Comparison of ENCODE assay signal across 11 mouse cellular contexts in the genomic region with DNA sequence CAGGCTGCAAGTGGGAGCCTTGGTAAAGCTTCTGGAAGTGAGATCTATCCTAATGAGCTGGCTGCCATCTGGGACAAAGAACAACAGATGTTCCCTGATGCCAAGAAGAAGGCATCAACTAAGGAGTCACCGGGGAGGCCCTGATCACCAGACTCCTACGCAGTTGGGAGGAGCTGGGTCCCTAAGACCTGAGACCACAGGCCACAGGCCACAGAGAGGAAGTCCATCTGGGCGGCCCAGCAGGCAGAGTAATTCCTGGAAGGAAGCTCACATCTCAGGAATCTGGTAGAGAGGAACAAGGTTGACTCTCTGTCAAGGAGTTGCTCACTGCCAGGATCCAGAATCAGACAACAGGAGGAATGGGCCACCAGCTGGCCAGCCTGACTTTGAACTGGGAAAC. TPM values are rescaled to one million over a fixed set of nuclear protein-coding genes. Genes with fewer than 3 reads are reported as not detected.
A peak's percentile ranks its signal among the peaks of the same experiment; 100 is the strongest.
DNase-seq lines count a peak whose midpoint lies in the region; ATAC-seq and TF ChIP-seq lines count a peak whose summit lies in the region.
"Had no signal": no experiment of that assay in that cellular context is flagged by ENCODE, and none has a peak within 500 bp of the region (broad histone marks: within the 10 kb centered on the region; RNA-seq: fewer than 3 reads in every experiment).

No protein-coding gene starts in this region.

- H3K9ac ChIP-seq in kidney, embryonic 15.5 days = no peak overlapping the region
- H3K9ac ChIP-seq in forebrain, embryonic 14.5 days (ENCODE audit: low read length) = no peak overlapping the region
- H3K9ac ChIP-seq: forebrain, embryonic 13.5 days had no signal

- H3K36me3 ChIP-seq in kidney, embryonic 15.5 days = no peaks in the 10 kb centered on the region
- no peaks in the 10 kb centered on the region for H3K36me3 ChIP-seq in myocyte (ENCODE audit: control insufficient read depth, insufficient read depth)
- H3K36me3 ChIP-seq in forebrain, embryonic 10.5 days (replicated peaks) = no peaks in the 10 kb centered on the region
- H3K36me3 ChIP-seq in forebrain, embryonic 14.5 days (ENCODE audit: control insufficient read depth, insufficient read depth, low read length) = no peaks in the 10 kb centered on the region

- H3K4me1 ChIP-seq in kidney, embryonic 15.5 days = peaks cover 44% of the 10 kb centered on the region
- H3K4me1 ChIP-seq in forebrain, embryonic 10.5 days = peaks cover 33% of the 10 kb centered on the region
- peaks cover 7% of the 10 kb centered on the region; the same call in 1 of the 2 replicates for H3K4me1 ChIP-seq in forebrain, embryonic 14.5 days (ENCODE audit: control insufficient read depth, insufficient read depth, low read length)

- no peak overlapping the region for H3ac ChIP-seq in myocyte (ENCODE audit: control insufficient read depth, insufficient read length)

- no peak overlapping the region for H3K4me3 ChIP-seq in kidney, embryonic 15.5 days (replicated peaks)
- H3K4me3 ChIP-seq in myocyte = no peak overlapping the region
- no peak overlapping the region for H3K4me3 ChIP-seq in forebrain, embryonic 10.5 days
- no peak overlapping the region for H3K4me3 ChIP-seq in forebrain, embryonic 14.5 days (ENCODE audit: low read depth, low read length)
- H3K4me3 ChIP-seq: forebrain, embryonic 13.5 days had no signal

- 53% methylated on average over 3 of the region's 3 CpGs for WGBS in kidney, embryonic 15.5 days
- 79% methylated on average over 3 of the region's 3 CpGs for WGBS in forebrain, embryonic 10.5 days
- 62% methylated on average over 3 of the region's 3 CpGs for WGBS in forebrain, embryonic 14.5 days

- ATAC-seq in kidney, embryonic 15.5 days (replicated peaks; ENCODE audit: low FRiP score) = no peak
- ATAC-seq in forebrain, embryonic 14.5 days = no peak
- ATAC-seq: forebrain, embryonic 13.5 days; intestine, embryonic 16.5 days had no signal

- H3K4me2 ChIP-seq in kidney, embryonic 15.5 days = no peak overlapping the region
- H3K4me2 ChIP-seq in myocyte (ENCODE audit: low read depth) = peak overlapping the region; percentile 50
- no peak overlapping the region for H3K4me2 ChIP-seq in forebrain, embryonic 14.5 days (ENCODE audit: low read length)
- H3K4me2 ChIP-seq: forebrain, embryonic 13.5 days had no signal

- no peak for TF ChIP-seq POLR2A in myocyte (IDR thresholded peaks at IDR 0.05; ENCODE audit: insufficient read length, low read depth)

- H3K27ac ChIP-seq in kidney, embryonic 15.5 days = peak overlapping the region; percentile 30; the same call in 1 of the 2 replicates
- H3K27ac ChIP-seq in forebrain, embryonic 10.5 days = no peak overlapping the region
- H3K27ac ChIP-seq in forebrain, embryonic 14.5 days (ENCODE audit: low read depth, low read length) = no peak overlapping the region
- H3K27ac ChIP-seq: forebrain, embryonic 13.5 days; macrophage had no signal

- H3K27me3 ChIP-seq in kidney, embryonic 15.5 days = no peaks in the 10 kb centered on the region
- no peaks in the 10 kb centered on the region for H3K27me3 ChIP-seq in myocyte (ENCODE audit: control insufficient read depth, insufficient read depth, insufficient read length)
- H3K27me3 ChIP-seq in forebrain, embryonic 10.5 days (ENCODE audit: poor library complexity, severe bottlenecking) = peaks cover 28% of the 10 kb centered on the region
- H3K27me3 ChIP-seq in forebrain, embryonic 14.5 days (replicated peaks; ENCODE audit: control insufficient read depth, insufficient read depth, low read length) = no peaks in the 10 kb centered on the region
- H3K27me3 ChIP-seq: forebrain, embryonic 13.5 days had no signal

- DNase-seq in lung, adult 18-20 months = peak; percentile 48 to 53
- DNase-seq in lung, postnatal 10 days = no peak
- peak; percentile 68 to 86 for DNase-seq in heart, adult 9 months (ENCODE audit: low spot score in 2 of 2)
- no peak for DNase-seq in forebrain, embryonic 10.5 days (ENCODE audit: extremely low spot score, low spot score)
- DNase-seq in forebrain, embryonic 14.5 days (ENCODE audit: low spot score) = no peak

- H3K79me2 ChIP-seq in myocyte (ENCODE audit: control insufficient read depth, insufficient read depth) = no peaks in the 10 kb centered on the region

- H3K9me3 ChIP-seq in kidney, embryonic 15.5 days (replicated peaks) = no peaks in the 10 kb centered on the region
- no peaks in the 10 kb centered on the region for H3K9me3 ChIP-seq in forebrain, embryonic 10.5 days
- H3K9me3 ChIP-seq in forebrain, embryonic 14.5 days (replicated peaks; ENCODE audit: control insufficient read depth, low read length) = no peaks in the 10 kb centered on the region
- H3K9me3 ChIP-seq: forebrain, embryonic 13.5 days had no signal

TF ChIP-seq in myocyte, 11 proteins besides CTCF, POLR2A, EP300 and RAD21:
- no peak for TF ChIP-seq POLR2AphosphoS2 (IDR thresholded peaks at IDR 0.05; ENCODE audit: insufficient read length, low read depth)
- TF ChIP-seq MYOD1 (IDR thresholded peaks at IDR 0.05; ENCODE audit: control insufficient read depth in 1 of 3, insufficient read length in 2 of 3, low read depth in 2 of 3) = peak in 1 of 3 experiments; percentile 54

RNA-seq across cellular contexts. Expression of gene Hspa12b, which starts 2.9 kb away (rescaled TPM):
- 20.3 and 21.3 TPM in 2 replicates for polyA plus RNA-seq in kidney, embryonic 15.5 days (2015; fragmentation: Nextera tagmentation; extraction: Ambion mirVana)
- 3.3 TPM for polyA plus RNA-seq in myocyte (2012; fragmentation: generic; extraction: Trizol)
- 8.4 and 8.7 TPM in 2 replicates for polyA plus RNA-seq in forebrain, embryonic 10.5 days (2016; fragmentation: Nextera tagmentation; extraction: Ambion mirVana)
- polyA plus RNA-seq in forebrain, embryonic 14.5 days (2014; fragmentation: Nextera tagmentation; extraction: Ambion mirVana) = 1.6 and 1.8 TPM in 2 replicates

RNA-seq across cellular contexts. Expression of gene Gm11037, which starts 9.1 kb away (rescaled TPM):
- polyA plus RNA-seq in kidney, embryonic 15.5 days (2015; fragmentation: Nextera tagmentation; extraction: Ambion mirVana) = not detected in 2 replicates
- not detected for polyA plus RNA-seq in myocyte (2012; fragmentation: generic; extraction: Trizol)
- not detected in 2 replicates for polyA plus RNA-seq in forebrain, embryonic 10.5 days (2016; fragmentation: Nextera tagmentation; extraction: Ambion mirVana)
- polyA plus RNA-seq in forebrain, embryonic 14.5 days (2014; fragmentation: Nextera tagmentation; extraction: Ambion mirVana) = not detected in 2 replicates
- polyA plus RNA-seq: forebrain, embryonic 13.5 days; intestine, embryonic 16.5 days; macrophage; neural tube, embryonic 11.5 days had no signal

RNA-seq across cellular contexts. Expression of gene 1700037H04Rik, which starts 35.7 kb away (rescaled TPM):
- polyA plus RNA-seq in kidney, embryonic 15.5 days (2015; fragmentation: Nextera tagmentation; extraction: Ambion mirVana) = 82.9 and 91.1 TPM in 2 replicates
- polyA plus RNA-seq in myocyte (2012; fragmentation: generic; extraction: Trizol) = 75.2 TPM
- 128 and 129 TPM in 2 replicates for polyA plus RNA-seq in forebrain, embryonic 10.5 days (2016; fragmentation: Nextera tagmentation; extraction: Ambion mirVana)
- polyA plus RNA-seq in forebrain, embryonic 14.5 days (2014; fragmentation: Nextera tagmentation; extraction: Ambion mirVana) = 110 and 112 TPM in 2 replicates

RNA-seq across cellular contexts. Expression of gene Siglec1, which starts 37.6 kb away (rescaled TPM):
- 0.35 and 0.49 TPM in 2 replicates for polyA plus RNA-seq in kidney, embryonic 15.5 days (2015; fragmentation: Nextera tagmentation; extraction: Ambion mirVana)
- polyA plus RNA-seq in myocyte (2012; fragmentation: generic; extraction: Trizol) = not detected
- 0.09 and 0.12 TPM in 2 replicates for polyA plus RNA-seq in forebrain, embryonic 10.5 days (2016; fragmentation: Nextera tagmentation; extraction: Ambion mirVana)
- 0.10 and 0.25 TPM in 2 replicates for polyA plus RNA-seq in forebrain, embryonic 14.5 days (2014; fragmentation: Nextera tagmentation; extraction: Ambion mirVana)

RNA-seq across cellular contexts. Expression of gene Cenpb, which starts 55.7 kb away (rescaled TPM):
- 10.6 and 10.8 TPM in 2 replicates for polyA plus RNA-seq in kidney, embryonic 15.5 days (2015; fragmentation: Nextera tagmentation; extraction: Ambion mirVana)
- polyA plus RNA-seq in myocyte (2012; fragmentation: generic; extraction: Trizol) = 130 TPM
- polyA plus RNA-seq in forebrain, embryonic 10.5 days (2016; fragmentation: Nextera tagmentation; extraction: Ambion mirVana) = 8.9 and 10.0 TPM in 2 replicates
- polyA plus RNA-seq in forebrain, embryonic 14.5 days (2014; fragmentation: Nextera tagmentation; extraction: Ambion mirVana) = 9.3 and 9.7 TPM in 2 replicates

Comparison
In these comparisons a context has a peak if more than half of its experiments do, and no peak if none do; other contexts are left out.
1. DNase-seq: peak in lung, adult 18-20 months (2 of 2) and heart, adult 9 months (2 of 2); none in lung, postnatal 10 days (single experiment), forebrain, embryonic 10.5 days (single experiment) and forebrain, embryonic 14.5 days (single experiment).